Mouse (Mus musculus) CH12.LX (cell line): ENCODE measurements around the gene Cdh13.

Source experiments
- CTCF ChIP-seq, 2 experiments: IDR thresholded peaks in 1 of 2; conservative IDR thresholded peaks in 1 of 2; 2 replicates each; pipeline ENCODE4 v1.5.1; 2011 to 2012; ENCODE audit warnings: low read depth in 2 of 2, low read length in 2 of 2, improper control_type of control experiment in 1 of 2, inconsistent platforms in 1 of 2, mild to moderate bottlenecking in 1 of 2, moderate library complexity in 1 of 2
- E2F4 ChIP-seq: IDR thresholded peaks from 2 replicates; pipeline ENCODE4 v1.6.1; 2011; ENCODE audit warnings: low read depth, low read length, improper control_type of control experiment; ENCODE audit not compliant: insufficient replicate concordance
- EP300 ChIP-seq: IDR thresholded peaks from 2 replicates; pipeline ENCODE4 v1.6.1; 2011; ENCODE audit warnings: low read length, improper control_type of control experiment
- MAX ChIP-seq: IDR thresholded peaks from 2 replicates; pipeline ENCODE4 v1.6.1; 2011; ENCODE audit warnings: low read length, improper control_type of control experiment
- USF2 ChIP-seq: conservative IDR thresholded peaks from 2 replicates; pipeline ENCODE4 v1.6.1; 2011; ENCODE audit warnings: low read depth, low read length, improper control_type of control experiment
- ZMIZ1 ChIP-seq: IDR thresholded peaks from 2 replicates; pipeline ENCODE4 v1.6.1; 2012; ENCODE audit warnings: low read depth, mild to moderate bottlenecking, inconsistent platforms, low read length, improper control_type of control experiment

- TF ChIP-seq USF2 (no peak), ZMIZ1 (no peak), E2F4 (no peak), MAX (no peak), EP300 (no peak), CTCF (conservative IDR thresholded peaks at IDR 0.05 in 1 of 2, IDR thresholded peaks at IDR 0.05 in 1 of 2; ENCODE audit: low read depth in 2 of 2, low read length in 2 of 2) (no peak)
These were observed 442.1 kb downstream of the Cdh13 start for GRCm38 (mm10) chr8:118725651-118726050.
